Mouse (Mus musculus): ENCODE measurements around the gene Scd4.
A peak's percentile ranks its signal among the peaks of the same experiment; 100 is the strongest.

Gene Scd4

GRCm38 (mm10) chr19:44382682-44383321 lies 49.9 kb downstream of the Scd4 start:
- no peak for DNase-seq

DNA sequence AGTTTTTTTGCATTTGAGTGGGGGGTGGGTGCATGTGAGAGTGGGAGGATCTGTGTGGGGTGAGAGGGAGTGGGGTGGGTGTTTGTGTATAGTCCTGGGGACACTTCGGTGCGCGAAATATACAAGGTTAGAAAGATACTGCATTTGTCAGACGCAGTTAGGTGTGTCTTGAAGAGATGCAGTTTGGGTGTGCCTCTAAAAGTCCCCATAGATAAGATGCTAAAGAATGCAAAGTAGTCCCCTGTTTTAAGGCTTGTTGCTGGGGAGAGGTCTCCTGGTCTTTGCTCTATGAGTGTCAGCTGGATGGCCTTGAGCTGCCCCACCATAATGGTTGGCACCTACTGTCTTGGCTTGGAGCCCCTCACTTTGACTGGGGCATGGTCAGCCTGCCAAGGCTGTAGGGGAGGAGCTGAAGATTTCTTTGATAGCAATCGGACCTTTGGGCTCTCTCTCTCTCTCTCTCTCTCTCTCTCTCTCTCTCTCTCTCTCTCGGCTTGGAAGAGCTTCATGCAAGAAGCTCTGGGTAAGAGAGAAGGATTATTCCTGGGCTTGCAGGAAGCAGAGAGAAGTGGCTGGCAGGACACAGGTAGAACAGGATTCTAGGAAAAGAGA lies 53.1 kb downstream of the Scd4 start:
- no peak for DNase-seq

DNA sequence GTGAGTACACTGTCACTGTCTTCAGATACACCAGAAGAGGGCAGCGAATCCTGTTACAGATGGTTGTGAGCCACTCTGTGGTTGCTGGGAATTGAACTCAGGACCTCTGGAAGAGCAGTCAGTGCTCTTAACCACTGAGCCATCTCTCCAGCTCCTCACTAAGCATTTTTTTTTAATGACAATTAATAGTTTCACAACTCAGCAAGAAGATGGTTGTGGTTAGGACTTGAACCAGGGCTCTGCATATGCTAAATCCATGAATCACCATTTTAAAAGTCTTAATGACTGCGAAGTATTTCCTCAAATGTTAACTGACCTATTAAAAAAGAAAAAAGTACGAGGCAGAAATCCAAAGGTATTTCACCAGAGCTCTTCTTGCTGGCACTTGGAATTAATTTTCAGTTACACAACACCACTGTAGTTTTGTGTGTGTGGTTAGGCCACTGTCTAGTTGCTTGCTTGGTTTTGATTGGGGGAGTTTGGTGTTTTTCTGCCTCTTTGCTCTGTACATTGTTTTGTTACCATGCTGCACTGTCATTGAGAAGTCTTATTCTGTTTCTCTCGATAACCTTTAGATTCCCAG lies 54.3 kb downstream of the Scd4 start:
- no peak for DNase-seq

- DNase-seq, result no peak
Observed at GRCm38 (mm10) chr19:44387746-44388474, 55.0 kb downstream of the Scd4 start.

GRCm38 (mm10) chr19:44388475-44389428 lies 55.9 kb downstream of the Scd4 start:
- peak; percentile 96 for DNase-seq

DNA sequence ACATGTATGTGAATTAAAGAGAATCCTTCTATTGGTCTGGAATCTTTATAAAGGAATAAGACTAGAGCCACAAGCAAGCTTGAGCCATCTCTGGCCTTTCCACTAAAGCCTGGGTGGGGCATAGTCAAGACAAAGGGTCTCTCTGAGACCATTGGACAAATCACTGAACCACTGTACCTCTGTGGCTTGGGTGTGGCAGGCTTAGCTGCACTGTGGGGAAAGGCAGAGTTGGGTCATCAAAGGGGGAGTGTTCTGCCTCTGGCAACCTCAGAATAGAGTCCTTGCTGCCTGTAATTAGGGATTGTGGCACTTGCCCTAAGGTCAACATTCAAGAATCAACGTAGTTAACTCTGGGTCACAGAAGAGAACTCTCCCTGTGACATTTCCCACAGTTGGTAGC lies 56.6 kb downstream of the Scd4 start:
- DNase-seq, result no peak

GRCm38 (mm10) chr19:44391856-44392255 lies 59.0 kb downstream of the Scd4 start:
- DNase-seq, result no peak

DNA sequence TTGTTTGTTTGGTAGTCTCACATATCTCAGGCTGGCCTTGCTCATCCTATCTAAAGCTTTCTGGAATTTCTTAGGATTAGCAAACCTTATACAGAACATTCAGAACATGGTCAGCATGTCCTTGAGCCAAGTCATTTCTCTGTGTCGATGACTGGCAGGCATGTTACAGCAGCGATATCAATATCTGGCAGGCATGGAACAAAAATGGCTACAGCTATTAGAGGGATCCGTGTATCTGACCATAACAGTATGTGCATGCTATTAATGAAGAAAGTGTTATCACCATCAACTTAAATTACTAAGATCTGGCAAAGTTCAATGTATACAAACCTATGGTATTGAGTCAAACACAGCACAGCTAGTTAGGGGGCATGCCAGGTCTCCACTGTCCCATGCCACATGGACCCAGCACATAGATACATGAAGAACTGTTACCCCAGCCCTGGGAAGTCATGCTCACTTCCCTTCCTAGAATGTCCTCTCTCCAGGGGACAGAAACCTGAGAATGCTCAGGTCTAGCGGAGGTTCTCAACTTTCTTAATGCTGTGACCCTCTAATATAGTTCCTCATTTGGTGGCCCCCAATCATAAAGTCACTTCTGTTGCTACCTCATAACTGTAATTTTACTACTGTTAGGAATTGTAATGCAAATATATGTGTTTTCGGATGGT lies 59.6 kb downstream of the Scd4 start:
- DNase-seq, result no peak

GRCm38 (mm10) chr19:44393962-44394422 lies 61.1 kb downstream of the Scd4 start:
- DNase-seq, result no peak

DNA sequence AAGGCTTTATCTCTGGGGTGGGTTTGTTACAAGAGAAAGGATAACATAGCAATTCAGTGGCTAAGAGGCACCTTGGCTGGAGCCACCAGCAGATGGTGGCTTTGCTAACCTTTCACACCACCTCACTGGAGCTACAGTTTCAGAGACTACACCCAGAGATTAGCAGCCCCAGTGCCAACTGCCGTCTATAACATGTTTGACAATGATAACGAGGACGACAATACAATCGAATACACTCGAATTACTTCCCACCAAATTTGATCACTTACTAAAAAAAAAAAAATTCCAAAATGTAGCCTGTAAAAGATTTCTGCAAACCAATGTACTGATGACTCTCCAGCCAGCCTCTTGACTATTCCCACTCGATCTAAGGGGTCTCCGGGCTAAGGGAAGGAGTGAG lies 62.1 kb downstream of the Scd4 start:
- DNase-seq, result no peak
